ENCODE assay signal across 9 mouse cellular contexts in genomic region chr5:74311200-74311825, GRCm38 (mm10).
A peak's percentile ranks its signal among the peaks of the same experiment; 100 is the strongest.
DNase-seq lines count a peak whose midpoint lies in the region; ATAC-seq and TF ChIP-seq lines count a peak whose summit lies in the region.
"Had no signal": no experiment of that assay in that cellular context is flagged by ENCODE, and none has a peak within 500 bp of the region (broad histone marks: within the 10 kb centered on the region; RNA-seq: fewer than 3 reads in every experiment).

No protein-coding gene starts in this region.

- in situ Hi-C loops in CH12.LX (cut with MboI; ENCODE audit: low pct_ligation_motif_present, low pct_unique_long_range_greater_than_20kb, low sequenced_read_pairs) = loop anchor here (10.0 to 25.0 kb wide), 2 partner anchors 626 to 843 kb away; partner anchors contain the start of gene Pdgfra

- WGBS in heart, postnatal 0 days = 26% methylated on average over 6 of the region's 6 CpGs
- 31% methylated on average over 6 of the region's 6 CpGs for WGBS in midbrain, embryonic 14.5 days

- peak; percentile 31 to 75 for DNase-seq in frontal cortex, adult 2 months (ENCODE audit: extremely low spot score in 1 of 2, low spot score in 1 of 2)
- DNase-seq in CH12.LX (ENCODE audit: extremely low read depth) = peak; percentile 71
- peak; percentile 89 for DNase-seq in embryo, embryonic 10 days (ENCODE audit: low spot score)
- peak; percentile 79 for DNase-seq in heart, postnatal 0 days (ENCODE audit: low spot score)
- DNase-seq in left cerebral cortex, adult 2 months (ENCODE audit: extremely low spot score in 1 of 2, low spot score in 2 of 2) = peak in 1 of 2 experiments; percentile 50
- DNase-seq in midbrain, embryonic 14.5 days = peak; percentile 85
- DNase-seq in thymus, postnatal 4 days = peak; percentile 66

- intact Hi-C loops in left cerebral cortex, adult 2 months (cut with DNase I) = loop anchor here (1.0 to 10.0 kb wide), 5 partner anchors 121 to 845 kb away; partner anchors contain the start of gene Fip1l1

- no peak for TF ChIP-seq POLR2A in CH12.LX (IDR thresholded peaks at IDR 0.05; ENCODE audit: low read depth, low read length)

- no peaks in the 10 kb centered on the region for H3K79me2 ChIP-seq in CH12.LX (replicated peaks; ENCODE audit: control insufficient read depth, extremely low read depth, insufficient read depth, poor library complexity, severe bottlenecking)

- no peak overlapping the region for H3K4me3 ChIP-seq in CH12.LX (replicated peaks in 1 of 3; ENCODE audit: low read depth in 2 of 3, low read length in 2 of 3, poor library complexity in 1 of 3)
- no peak overlapping the region for H3K4me3 ChIP-seq in heart, postnatal 0 days (ENCODE audit: low read depth, low read length)
- no peak overlapping the region for H3K4me3 ChIP-seq in left cerebral cortex, adult 2 months
- no peak overlapping the region for H3K4me3 ChIP-seq in midbrain, embryonic 14.5 days (replicated peaks; ENCODE audit: low read depth, low read length)

- H3K27ac ChIP-seq in CH12.LX (ENCODE audit: insufficient read depth, low read depth) = no peak overlapping the region
- H3K27ac ChIP-seq in heart, postnatal 0 days (ENCODE audit: low read depth) = no peak overlapping the region
- H3K27ac ChIP-seq in left cerebral cortex, adult 2 months = no peak overlapping the region
- no peak overlapping the region for H3K27ac ChIP-seq in midbrain, embryonic 14.5 days (replicated peaks; ENCODE audit: low read depth, low read length)
- H3K27ac ChIP-seq: macrophage had no signal

- peak; percentile 96 for TF ChIP-seq RAD21 in CH12.LX (IDR thresholded peaks at IDR 0.05; ENCODE audit: low read depth, low read length)

- dilution Hi-C loops in CH12.LX (cut with MboI; ENCODE audit: extremely low pct_ligation_motif_present, extremely low pct_unique_long_range_greater_than_20kb, low sequenced_read_pairs) = no loop called here

- no peak overlapping the region for H3K4me2 ChIP-seq in CH12.LX (ENCODE audit: insufficient read depth, low read depth, poor library complexity, severe bottlenecking)
- H3K4me2 ChIP-seq in heart, postnatal 0 days (ENCODE audit: low read depth, low read length) = no peak overlapping the region
- no peak overlapping the region for H3K4me2 ChIP-seq in midbrain, embryonic 14.5 days (ENCODE audit: low read length)

- no peaks in the 10 kb centered on the region for H3K4me1 ChIP-seq in CH12.LX (ENCODE audit: control insufficient read depth in 1 of 2, insufficient read depth in 2 of 2)
- H3K4me1 ChIP-seq in heart, postnatal 0 days (ENCODE audit: control insufficient read depth, insufficient read depth) = peaks cover 7% of the 10 kb centered on the region
- no peaks in the 10 kb centered on the region for H3K4me1 ChIP-seq in midbrain, embryonic 14.5 days (ENCODE audit: control insufficient read depth, insufficient read depth, low read length)

- H3K36me3 ChIP-seq in CH12.LX (replicated peaks in 1 of 2; ENCODE audit: control insufficient read depth in 1 of 2, insufficient read depth in 1 of 2, low read length in 1 of 2) = peaks cover 0 to 3% of the 10 kb centered on the region in 2 experiments
- H3K36me3 ChIP-seq in heart, postnatal 0 days (replicated peaks; ENCODE audit: control insufficient read depth, insufficient read depth, low read length) = no peaks in the 10 kb centered on the region
- no peaks in the 10 kb centered on the region for H3K36me3 ChIP-seq in midbrain, embryonic 14.5 days (ENCODE audit: control insufficient read depth, insufficient read depth, low read length)

- ATAC-seq in frontal cortex, adult (ENCODE audit: low TSS enrichment) = no peak; the same call in 1 of the 2 replicates
- ATAC-seq in heart, postnatal 0 days (ENCODE audit: insufficient read depth, low read depth) = peak; percentile 74
- no peak for ATAC-seq in midbrain, embryonic 14.5 days (ENCODE audit: low FRiP score, low TSS enrichment)

- no peaks in the 10 kb centered on the region for H3K9me3 ChIP-seq in CH12.LX (replicated peaks; ENCODE audit: low read length)
- no peaks in the 10 kb centered on the region for H3K9me3 ChIP-seq in heart, postnatal 0 days (replicated peaks; ENCODE audit: control insufficient read depth, low read length)
- no peaks in the 10 kb centered on the region for H3K9me3 ChIP-seq in midbrain, embryonic 14.5 days (ENCODE audit: control insufficient read depth, low read length)

- TF ChIP-seq EP300 in CH12.LX (IDR thresholded peaks at IDR 0.05; ENCODE audit: low read length) = no peak
- TF ChIP-seq EP300 in heart, postnatal 0 days (IDR thresholded peaks at IDR 0.05; ENCODE audit: low read depth) = no peak

- no peaks in the 10 kb centered on the region for H3K27me3 ChIP-seq in CH12.LX (replicated peaks)
- H3K27me3 ChIP-seq in heart, postnatal 0 days (ENCODE audit: control insufficient read depth, insufficient read depth, low read length) = no peaks in the 10 kb centered on the region
- H3K27me3 ChIP-seq in midbrain, embryonic 14.5 days (ENCODE audit: control insufficient read depth, insufficient read depth, low read length) = no peaks in the 10 kb centered on the region; the same call in 1 of the 2 replicates

- TF ChIP-seq CTCF in CH12.LX (conservative IDR thresholded peaks at IDR 0.05 in 1 of 2, IDR thresholded peaks at IDR 0.05 in 1 of 2; ENCODE audit: low read depth in 2 of 2, low read length in 2 of 2) = peak; percentile 83 to 87
- TF ChIP-seq CTCF in heart, postnatal 0 days (IDR thresholded peaks at IDR 0.05; ENCODE audit: low read depth) = peak; percentile 92
- peak; percentile 87 for TF ChIP-seq CTCF in left cerebral cortex, adult 2 months (IDR thresholded peaks at IDR 0.05)

- no peak overlapping the region for H3K9ac ChIP-seq in CH12.LX (ENCODE audit: insufficient read depth, low read depth)
- no peak overlapping the region for H3K9ac ChIP-seq in heart, postnatal 0 days (replicated peaks; ENCODE audit: low read depth, low read length)
- H3K9ac ChIP-seq in midbrain, embryonic 14.5 days (replicated peaks; ENCODE audit: low read length) = no peak overlapping the region

TF ChIP-seq in CH12.LX, 34 proteins besides CTCF, POLR2A, EP300 and RAD21:
- TF ChIP-seq GABPA (IDR thresholded peaks at IDR 0.05; ENCODE audit: insufficient replicate concordance, low read depth, low read length) = no peak
- TF ChIP-seq NELFE (IDR thresholded peaks at IDR 0.05; ENCODE audit: low read depth, low read length) = 0 out of 2 replicates have a peak, but pooled peaks have one; percentile 15
- TF ChIP-seq JUN (IDR thresholded peaks at IDR 0.05; ENCODE audit: insufficient read depth, low read depth, low read length) = no peak
- peak; percentile 65; the same call in 1 of the 2 replicates for TF ChIP-seq MAZ (IDR thresholded peaks at IDR 0.05; ENCODE audit: low read depth, low read length)
- TF ChIP-seq SIN3A (IDR thresholded peaks at IDR 0.05; ENCODE audit: low read length) = no peak
- TF ChIP-seq ZC3H11A (IDR thresholded peaks at IDR 0.05; ENCODE audit: low read depth, low read length) = peak; percentile 65
- TF ChIP-seq MAX (IDR thresholded peaks at IDR 0.05; ENCODE audit: low read length) = 0 out of 2 replicates have a peak, but pooled peaks have one; percentile 17
- peak; percentile 92 for TF ChIP-seq SMC3 (IDR thresholded peaks at IDR 0.05; ENCODE audit: low read depth, low read length)
- TF ChIP-seq PAX5 (IDR thresholded peaks at IDR 0.05; ENCODE audit: low read length) = no peak
TF ChIP-seq in CH12.LX: peak in this region for 5.
